Mouse (Mus musculus) induced T-regulatory cell, adult 2 months (primary cell): ENCODE results near the gene Kcnj12.

Experiments
- DNase-seq: peaks from one replicate; pipeline ENCODE4 v3.0.0-alpha.2; 2012; ENCODE audit warnings: low read depth

The Kcnj12 gene

GRCm38 (mm10) chr11:61110113-61110512, 87.7 kb downstream of the Kcnj12 start:
- no peak for DNase-seq

GRCm38 (mm10) chr11:61110928-61111327, 88.6 kb downstream of the Kcnj12 start:
- no peak for DNase-seq

GRCm38 (mm10) chr11:61111472-61111871, 89.1 kb downstream of the Kcnj12 start:
- DNase-seq, result no peak

- peak; percentile 47 for DNase-seq
These were observed 90.1 kb downstream of the Kcnj12 start for GRCm38 (mm10) chr11:61112323-61112995.

GRCm38 (mm10) chr11:61116226-61116625, 93.9 kb downstream of the Kcnj12 start:
- DNase-seq, result no peak

GRCm38 (mm10) chr11:61119996-61120583, 97.7 kb downstream of the Kcnj12 start:
- no peak for DNase-seq
